Mouse (Mus musculus): Measurements from ENCODE around the gene Nemp2. TPM values are rescaled to one million over a fixed set of nuclear protein-coding genes. Genes with fewer than 3 reads are reported as not detected.

The Nemp2 gene
- total RNA-seq (2021): 1 to 10 TPM; 3.9 to 5.5 TPM
- long read RNA-seq, experiment 1, partial matches to known transcripts: 0 of 3 reads
- long read RNA-seq, experiment 1, other reads (novel, unspliced or antisense): 2 of 3 reads
- long read RNA-seq, experiment 2, partial matches to known transcripts: 0 of 1 reads
- long read RNA-seq, experiment 2, other reads (novel, unspliced or antisense): 0 of 1 reads

GRCm38 (mm10) chr1:52630248-52630936, at the start of gene Nemp2:
Nemp2 (plus strand) TSS chr1:52630703.
- intact Hi-C loops (cut with DNase I): loop anchor here (5.0 kb wide), 2 partner anchors 128 to 328 kb away; partner anchors contain the start of gene Nab1
- peak; percentile 92 to 94 for DNase-seq (ENCODE audit: low spot score in 2 of 2)

GRCm38 (mm10) chr1:52581744-52582143, 48.8 kb upstream of the Nemp2 start:
- intact Hi-C loops (cut with DNase I): no loop called here

GRCm38 (mm10) chr1:52582866-52583265, 47.6 kb upstream of the Nemp2 start:
- intact Hi-C loops (cut with DNase I): no loop called here
- DNase-seq (ENCODE audit: low spot score in 2 of 2): no peak

More at GRCm38 (mm10) chr1:52581744-52582143, 48.8 kb upstream of the Nemp2 start:
- DNase-seq (ENCODE audit: low spot score in 2 of 2): no peak

GRCm38 (mm10) chr1:52596982-52597646, 33.4 kb upstream of the Nemp2 start:
- DNase-seq (ENCODE audit: low spot score in 2 of 2): peak; percentile 43 to 54
- intact Hi-C loops (cut with DNase I): loop anchor here (10.0 kb wide), 1 partner anchor 72 kb away; no protein-coding TSS in a partner anchor

GRCm38 (mm10) chr1:52597761-52598160, 32.7 kb upstream of the Nemp2 start:
- intact Hi-C loops (cut with DNase I): loop anchor here (10.0 kb wide), 1 partner anchor 73 kb away; no protein-coding TSS in a partner anchor
- DNase-seq (ENCODE audit: low spot score in 2 of 2): peak; percentile 36 to 45

- intact Hi-C loops (cut with DNase I): loop anchor here (10.0 kb wide), 1 partner anchor 74 kb away; no protein-coding TSS in a partner anchor
- DNase-seq (ENCODE audit: low spot score in 2 of 2): no peak
Measured at GRCm38 (mm10) chr1:52598361-52598760, 32.1 kb upstream of the Nemp2 start.

GRCm38 (mm10) chr1:52601496-52601895, 29.0 kb upstream of the Nemp2 start:
- no peak for DNase-seq (ENCODE audit: low spot score in 2 of 2)
- intact Hi-C loops (cut with DNase I): no loop called here

GRCm38 (mm10) chr1:52607700-52608099, 22.8 kb upstream of the Nemp2 start:
- no peak for DNase-seq (ENCODE audit: low spot score in 2 of 2)
- intact Hi-C loops (cut with DNase I): no loop called here

GRCm38 (mm10) chr1:52608486-52608885, 22.0 kb upstream of the Nemp2 start:
- no peak for DNase-seq (ENCODE audit: low spot score in 2 of 2)
- intact Hi-C loops (cut with DNase I): no loop called here

GRCm38 (mm10) chr1:52618217-52618616, 12.3 kb upstream of the Nemp2 start:
- DNase-seq (ENCODE audit: low spot score in 2 of 2): no peak
- intact Hi-C loops (cut with DNase I): no loop called here

- no peak for DNase-seq (ENCODE audit: low spot score in 2 of 2)
Measured at GRCm38 (mm10) chr1:52620442-52620841, 10.1 kb upstream of the Nemp2 start.

GRCm38 (mm10) chr1:52630937-52631299, 415 bp downstream of the Nemp2 start:
- intact Hi-C loops (cut with DNase I): loop anchor here (5.0 kb wide), 2 partner anchors 129 to 329 kb away; partner anchors contain the start of gene Nab1
- DNase-seq (ENCODE audit: low spot score in 2 of 2): no peak

More at GRCm38 (mm10) chr1:52620442-52620841, 10.1 kb upstream of the Nemp2 start:
- intact Hi-C loops (cut with DNase I): no loop called here

- DNase-seq (ENCODE audit: low spot score in 2 of 2): no peak
- intact Hi-C loops (cut with DNase I): loop anchor here (5.0 kb wide), 2 partner anchors 129 to 329 kb away; partner anchors contain the start of gene Nab1
Measured at GRCm38 (mm10) chr1:52631570-52631969, 1.1 kb downstream of the Nemp2 start.

- no peak for DNase-seq (ENCODE audit: low spot score in 2 of 2)
- intact Hi-C loops (cut with DNase I): loop anchor here (5.0 kb wide), 2 partner anchors 132 to 332 kb away; partner anchors contain the start of gene Nab1
Measured at GRCm38 (mm10) chr1:52634251-52634650, 3.7 kb downstream of the Nemp2 start.

- DNase-seq (ENCODE audit: low spot score in 2 of 2): no peak
- intact Hi-C loops (cut with DNase I): no loop called here
Measured at GRCm38 (mm10) chr1:52635932-52636331, 5.4 kb downstream of the Nemp2 start.

GRCm38 (mm10) chr1:52638101-52638500, 7.6 kb downstream of the Nemp2 start:
- intact Hi-C loops (cut with DNase I): no loop called here

GRCm38 (mm10) chr1:52639090-52639489, 8.6 kb downstream of the Nemp2 start:
- intact Hi-C loops (cut with DNase I): no loop called here
- DNase-seq (ENCODE audit: low spot score in 2 of 2): no peak

More at GRCm38 (mm10) chr1:52638101-52638500, 7.6 kb downstream of the Nemp2 start:
- DNase-seq (ENCODE audit: low spot score in 2 of 2): no peak

- DNase-seq (ENCODE audit: low spot score in 2 of 2): no peak
- intact Hi-C loops (cut with DNase I): no loop called here
Measured at GRCm38 (mm10) chr1:52640266-52640665, 9.8 kb downstream of the Nemp2 start.

- intact Hi-C loops (cut with DNase I): no loop called here
- no peak for DNase-seq (ENCODE audit: low spot score in 2 of 2)
Measured at GRCm38 (mm10) chr1:52640736-52641135, 10.2 kb downstream of the Nemp2 start.
